Mouse (Mus musculus): Measurements from ENCODE around the gene 4930539E08Rik. TPM values are rescaled to one million over a fixed set of nuclear protein-coding genes. Genes with fewer than 3 reads are reported as not detected.

4930539E08Rik gene
- polyA plus RNA-seq, 1 experiment, result 31.1 TPM

- no peak for DNase-seq (ENCODE audit: low read depth, low spot score)
- 66% methylated on average over 19 of the region's 19 CpGs for WGBS
Measured at GRCm38 (mm10) chr17:28899427-28899826, 15.7 kb downstream of the 4930539E08Rik start.

DNA sequence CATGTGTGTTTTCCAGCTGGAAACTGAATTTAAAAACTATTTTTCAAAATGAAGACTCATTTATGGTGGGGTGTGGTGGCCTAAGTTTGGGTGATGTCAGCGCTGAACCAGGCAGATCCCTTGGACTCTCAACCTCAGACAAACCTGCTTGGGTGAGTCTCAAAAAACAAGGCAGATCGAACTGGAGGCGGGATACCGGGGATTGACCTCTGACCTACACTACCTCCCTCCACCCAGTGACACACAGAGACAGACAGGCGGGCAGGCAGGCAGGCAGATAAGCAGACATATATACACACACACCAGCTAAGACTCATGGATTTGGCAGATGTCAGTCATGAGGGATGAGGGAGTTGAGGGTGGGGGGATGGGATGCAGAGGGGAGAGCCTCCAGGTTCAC, 16.9 kb downstream of the 4930539E08Rik start:
- WGBS, result 70% methylated on average over 5 of the region's 5 CpGs

DNA sequence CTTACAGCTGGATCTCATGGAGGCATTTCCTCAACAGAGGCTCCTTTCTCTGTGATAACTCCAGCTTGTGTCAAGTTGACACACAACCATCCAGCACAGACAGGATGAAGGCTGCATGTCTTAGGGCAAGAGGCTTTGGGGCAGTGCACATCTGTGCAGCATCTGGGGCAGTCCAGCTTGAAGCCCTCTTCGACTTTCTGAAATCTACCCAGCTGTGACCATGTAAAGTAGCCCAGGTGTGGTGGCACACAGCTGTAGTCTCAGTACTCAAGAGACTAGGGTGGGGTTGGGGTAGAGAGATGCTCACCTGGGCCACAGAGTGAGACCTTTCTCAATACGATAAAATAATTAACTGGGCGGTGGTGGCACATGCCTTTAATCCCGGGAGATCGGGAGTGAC, 17.3 kb downstream of the 4930539E08Rik start:
- WGBS, result 85% methylated on average over 5 of the region's 5 CpGs
- DNase-seq (ENCODE audit: low read depth, low spot score), result no peak

More for the DNA sequence above, 16.9 kb downstream of the 4930539E08Rik start:
- DNase-seq (ENCODE audit: low read depth, low spot score), result no peak

GRCm38 (mm10) chr17:28896095-28896780, 18.9 kb downstream of the 4930539E08Rik start:
- 88% methylated on average over 11 of the region's 11 CpGs for whole genome bisulfite sequencing
- no peak for DNase-seq (ENCODE audit: low read depth, low spot score)

DNA sequence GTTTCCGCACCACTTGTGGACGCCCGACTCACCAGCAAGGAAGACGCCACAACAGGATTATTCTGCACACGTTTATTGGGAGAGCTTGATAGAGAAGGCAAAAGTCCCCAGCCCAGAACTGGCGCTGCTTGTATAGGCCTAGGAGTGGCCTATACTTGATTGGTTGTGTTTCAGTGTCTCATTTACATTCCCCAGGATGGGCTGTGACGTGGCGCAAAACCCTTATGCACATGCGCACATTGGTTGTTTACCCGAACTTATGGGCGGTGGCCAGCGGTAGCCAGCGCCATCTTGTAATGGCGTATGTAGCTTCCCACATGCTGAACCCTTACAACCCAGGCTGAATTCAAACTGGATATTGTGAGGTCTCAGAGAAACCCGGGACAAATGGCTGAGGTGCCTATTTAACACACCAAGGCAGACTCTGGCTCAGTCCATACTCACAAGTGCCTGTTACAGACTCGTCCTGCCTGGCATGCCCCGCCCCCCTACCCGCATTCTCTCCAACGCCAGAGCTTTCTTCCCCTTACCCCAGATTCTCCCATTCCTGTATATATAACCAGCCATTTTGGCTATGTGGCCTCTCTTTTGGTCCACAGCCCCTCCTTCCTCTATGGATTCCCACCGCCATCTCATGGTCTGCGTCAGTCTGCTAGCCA, 19.8 kb downstream of the 4930539E08Rik start:
- WGBS, result 97% methylated on average over 21 of the region's 21 CpGs
- DNase-seq (ENCODE audit: low read depth, low spot score), result no peak

GRCm38 (mm10) chr17:28894050-28894767, 20.9 kb downstream of the 4930539E08Rik start:
- WGBS, result 76% methylated on average over 11 of the region's 11 CpGs
- DNase-seq (ENCODE audit: low read depth, low spot score), result no peak

DNA sequence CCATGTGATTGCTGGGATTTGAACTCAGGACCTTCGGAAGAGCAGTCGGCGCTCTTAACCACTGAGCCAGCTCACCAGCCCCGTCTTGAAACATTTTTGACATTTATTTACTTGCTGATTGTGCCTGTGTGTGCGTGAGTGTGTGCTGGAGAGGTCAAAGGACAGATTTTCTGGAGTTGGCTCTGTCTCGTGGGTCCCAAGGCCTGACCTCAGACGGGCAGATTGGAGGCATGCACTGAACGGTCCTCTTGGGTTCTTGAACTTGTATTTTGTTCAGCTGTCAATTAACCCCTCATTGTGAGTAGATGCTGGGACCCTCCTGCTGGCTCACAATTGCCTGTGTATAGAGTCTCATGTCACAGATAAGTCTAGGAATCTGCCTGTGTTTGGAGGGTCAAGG, 28.9 kb downstream of the 4930539E08Rik start:
- WGBS, result 79% methylated on average over 8 of the region's 8 CpGs
- no peak for DNase-seq (ENCODE audit: low read depth, low spot score)

GRCm38 (mm10) chr17:28885231-28885630, 29.9 kb downstream of the 4930539E08Rik start:
- 83% methylated on average over 8 of the region's 8 CpGs for WGBS
- no peak for DNase-seq (ENCODE audit: low read depth, low spot score)

GRCm38 (mm10) chr17:28883941-28884516, 31.1 kb downstream of the 4930539E08Rik start:
- DNase-seq (ENCODE audit: low read depth, low spot score), result no peak
- 74% methylated on average over 10 of the region's 10 CpGs for WGBS

GRCm38 (mm10) chr17:28882810-28883209, 32.3 kb downstream of the 4930539E08Rik start:
- WGBS, result 36% methylated on average over 8 of the region's 8 CpGs
- DNase-seq (ENCODE audit: low read depth, low spot score), result no peak

DNA sequence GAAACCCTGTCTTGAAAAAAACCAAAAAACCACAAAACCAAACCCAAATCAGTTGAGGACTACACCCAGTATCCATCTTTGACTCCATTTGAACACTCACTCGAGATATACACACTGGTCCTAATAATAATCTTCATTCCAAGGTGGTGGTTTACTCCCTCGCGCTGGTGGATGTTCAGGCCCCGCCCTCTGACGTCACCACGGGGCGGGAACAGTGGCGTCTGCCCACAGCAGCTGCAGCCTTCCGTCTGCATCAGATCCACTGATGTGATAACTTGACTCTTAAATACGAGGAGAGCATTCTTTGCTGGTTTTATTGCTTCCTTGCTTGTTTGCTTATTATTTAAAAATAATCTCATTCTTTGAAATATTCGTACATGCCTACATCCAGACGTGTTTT, 32.8 kb downstream of the 4930539E08Rik start:
- 2% methylated on average over 12 of the region's 12 CpGs for WGBS

DNA sequence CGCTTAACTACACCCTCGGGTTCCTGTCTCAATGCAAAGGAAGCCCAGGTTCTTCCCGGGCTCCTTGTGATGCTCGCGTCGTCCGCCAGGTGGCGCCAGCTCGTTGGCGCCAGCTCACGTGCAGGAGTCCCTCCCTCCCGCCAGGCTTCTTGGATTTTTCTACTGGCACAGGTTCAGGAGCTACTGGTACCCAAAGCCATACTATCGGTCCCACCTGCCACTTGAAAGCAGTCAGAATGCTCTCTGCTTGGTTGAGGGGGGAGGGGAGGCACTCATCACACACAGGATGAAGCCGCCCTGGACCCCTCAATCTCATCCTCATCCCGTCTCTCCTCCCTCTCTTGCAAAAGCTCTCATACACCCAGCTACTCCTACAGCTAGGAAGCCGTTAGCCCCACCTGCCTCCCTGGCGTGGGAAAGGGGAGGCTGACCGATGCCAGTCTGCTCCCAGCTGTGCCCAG, 35.2 kb downstream of the 4930539E08Rik start:
- no peak for DNase-seq (ENCODE audit: low read depth, low spot score)
- WGBS, result 7% methylated on average over 18 of the region's 18 CpGs

More for the DNA sequence above, 32.8 kb downstream of the 4930539E08Rik start:
- DNase-seq (ENCODE audit: low read depth, low spot score), result no peak

- 33% methylated on average over 18 of the region's 19 CpGs for WGBS
- no peak for DNase-seq (ENCODE audit: low read depth, low spot score)
Measured at GRCm38 (mm10) chr17:28876821-28877220, 38.3 kb downstream of the 4930539E08Rik start.

- DNase-seq (ENCODE audit: low read depth, low spot score), result no peak
- WGBS, result 79% methylated on average over 5 of the region's 5 CpGs
Measured at GRCm38 (mm10) chr17:28876331-28876730, 38.8 kb downstream of the 4930539E08Rik start.

GRCm38 (mm10) chr17:28875316-28875715, 39.8 kb downstream of the 4930539E08Rik start:
- 33% methylated on average over 8 of the region's 8 CpGs for WGBS
- DNase-seq (ENCODE audit: low read depth, low spot score), result no peak

GRCm38 (mm10) chr17:28874825-28875224, 40.3 kb downstream of the 4930539E08Rik start:
- peak; percentile 29 for DNase-seq (ENCODE audit: low read depth, low spot score)
- WGBS, result 25% methylated on average over 7 of the region's 7 CpGs

DNA sequence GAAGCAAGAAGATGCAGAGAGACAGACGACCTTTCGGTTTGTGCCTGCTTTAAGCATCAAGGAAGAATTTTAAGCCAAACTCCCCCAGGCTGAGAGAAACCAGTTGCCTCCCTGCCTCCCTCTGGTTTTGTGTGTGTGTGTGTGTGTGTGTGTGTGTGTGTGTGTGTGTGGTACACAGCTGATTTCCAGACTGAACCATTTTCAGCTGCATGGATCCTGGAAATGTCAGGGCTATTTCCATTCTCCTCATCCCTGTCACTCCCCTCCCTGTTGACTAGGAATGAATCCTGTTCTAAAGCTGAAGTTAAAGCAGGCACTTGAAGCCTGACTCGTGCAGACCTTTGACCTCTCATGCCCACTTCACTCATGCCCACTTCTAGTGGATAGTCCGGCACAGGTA, 40.9 kb downstream of the 4930539E08Rik start:
- WGBS, result 84% methylated on average over 4 of the region's 4 CpGs
- no peak for DNase-seq (ENCODE audit: low read depth, low spot score)

- no peak for DNase-seq (ENCODE audit: low read depth, low spot score)
- 86% methylated on average over 7 of the region's 7 CpGs for WGBS
Measured at GRCm38 (mm10) chr17:28872322-28872721, 42.8 kb downstream of the 4930539E08Rik start.

GRCm38 (mm10) chr17:28871831-28872230, 43.3 kb downstream of the 4930539E08Rik start:
- 53% methylated on average over 11 of the region's 11 CpGs for WGBS
- DNase-seq (ENCODE audit: low read depth, low spot score), result no peak

- 70% methylated on average over 5 of the region's 5 CpGs for WGBS
- no peak for DNase-seq (ENCODE audit: low read depth, low spot score)
Measured at GRCm38 (mm10) chr17:28870435-28870834, 44.7 kb downstream of the 4930539E08Rik start.
